Mouse (Mus musculus): ENCODE results near the gene Cant1. TPM values are rescaled to one million over a fixed set of nuclear protein-coding genes. Genes with fewer than 3 reads are reported as not detected.

The Cant1 gene
- polyA plus RNA-seq, 1 experiment from 2014 or later = 32.3 TPM

DNA sequence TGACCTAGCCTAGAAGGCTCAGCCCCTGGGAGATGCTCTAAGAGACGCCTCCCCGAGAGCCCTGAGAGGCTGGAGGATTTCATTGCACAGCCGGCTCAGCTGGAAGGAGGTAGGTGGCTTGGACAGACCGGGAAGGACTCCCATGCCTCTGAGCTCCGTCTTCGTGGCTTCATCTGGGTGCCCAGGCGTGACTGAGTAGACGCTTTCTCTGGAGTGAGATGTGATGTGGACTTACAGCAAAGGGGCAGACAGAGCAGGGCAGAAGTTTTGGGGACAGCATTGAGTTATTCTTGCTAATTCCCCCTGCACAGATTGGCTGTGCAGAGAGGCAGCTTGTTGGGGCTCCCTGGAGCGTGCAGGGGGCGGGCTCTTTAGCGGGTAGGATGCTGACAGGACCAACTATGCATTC is 9.6 kb upstream of the Cant1 start:
- peak overlapping the region; percentile 58 for H3K4me2 ChIP-seq (replicated peaks; ENCODE audit: low read depth)
- H3K9ac ChIP-seq (ENCODE audit: low read length) = peak overlapping the region; percentile 53
- H3K27ac ChIP-seq (replicated peaks) = peak overlapping the region; percentile 89
- 6% methylated on average over 10 of the region's 11 CpGs for WGBS
- H3K36me3 ChIP-seq (ENCODE audit: control insufficient read depth, insufficient read depth, low read length) = no peaks in the 10 kb centered on the region
- H3K4me1 ChIP-seq (replicated peaks; ENCODE audit: control insufficient read depth, insufficient read depth) = peaks cover 21% of the 10 kb centered on the region
- ATAC-seq (ENCODE audit: low FRiP score, low TSS enrichment) (no peak), DNase-seq (ENCODE audit: low spot score) (no peak)
- no peaks in the 10 kb centered on the region for H3K27me3 ChIP-seq (ENCODE audit: control insufficient read depth, insufficient read depth, low read length)
- TF ChIP-seq CTCF (IDR thresholded peaks at IDR 0.05; ENCODE audit: low read depth) (no peak), EP300 (optimal IDR thresholded peaks at IDR 0.05) (no peak)
- H3K4me3 ChIP-seq (ENCODE audit: low read depth, low read length) = peak overlapping the region; percentile 38
- no peaks in the 10 kb centered on the region for H3K9me3 ChIP-seq (ENCODE audit: control insufficient read depth, low read length)

GRCm38 (mm10) chr11:118427986-118428385 is 9.1 kb upstream of the Cant1 start, which contains the start of gene C1qtnf1:
Gene C1qtnf1, plus strand, starts transcription at chr11:118428203.
- Histone ChIP-seq H3K9me3 (ENCODE audit: control insufficient read depth, low read length) (no peaks in the 10 kb centered on the region), H3K4me1 (replicated peaks; ENCODE audit: control insufficient read depth, insufficient read depth) (peaks cover 21% of the 10 kb centered on the region), H3K27me3 (ENCODE audit: control insufficient read depth, insufficient read depth, low read length) (no peaks in the 10 kb centered on the region), H3K4me3 (ENCODE audit: low read depth, low read length) (peak within 1 kb of the TSS; percentile 38), H3K36me3 (ENCODE audit: control insufficient read depth, insufficient read depth, low read length) (no peaks in the 10 kb centered on the region), H3K9ac (ENCODE audit: low read length) (peak within 1 kb of the TSS; percentile 53), H3K27ac (replicated peaks) (peak within 1 kb of the TSS; percentile 89), H3K4me2 (replicated peaks; ENCODE audit: low read depth) (peak within 1 kb of the TSS; percentile 58)
- WGBS = 3% methylated on average over 8 of the region's 8 CpGs
- TF ChIP-seq CTCF (IDR thresholded peaks at IDR 0.05; ENCODE audit: low read depth) = peak; percentile 13; the same call in 1 of the 2 replicates
- no peak for TF ChIP-seq EP300 (optimal IDR thresholded peaks at IDR 0.05)
- ATAC-seq (ENCODE audit: low FRiP score, low TSS enrichment) (no peak), DNase-seq (ENCODE audit: low spot score) (no peak)

DNA sequence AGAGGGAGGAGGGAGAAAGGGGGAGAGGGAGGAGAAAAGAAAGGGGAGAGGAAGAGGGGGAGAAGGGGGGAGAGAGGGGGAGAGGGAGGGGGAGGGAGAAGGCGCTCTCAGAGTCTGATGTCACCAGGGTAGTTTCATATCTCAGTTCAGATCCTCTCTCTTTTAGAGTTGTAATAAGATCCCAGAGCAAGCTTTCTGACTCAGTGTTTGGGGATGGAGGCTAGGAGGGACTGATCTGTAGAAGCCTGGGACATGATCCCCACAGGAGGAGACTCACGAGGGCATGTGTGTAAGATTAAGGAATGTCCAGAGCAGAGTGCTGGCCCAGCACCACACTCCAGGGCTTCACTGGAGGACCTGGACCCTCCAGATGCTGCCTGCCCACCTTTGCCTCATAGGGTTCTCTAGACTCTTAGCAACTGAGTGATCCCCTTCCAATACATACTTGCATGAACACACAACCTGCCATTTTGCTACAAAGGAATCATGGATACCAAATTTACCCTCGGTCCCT is 8.4 kb upstream of the Cant1 start:
- Histone ChIP-seq H3K4me3 (ENCODE audit: low read depth, low read length) (no peak overlapping the region), H3K36me3 (ENCODE audit: control insufficient read depth, insufficient read depth, low read length) (no peaks in the 10 kb centered on the region), H3K9ac (ENCODE audit: low read length) (no peak overlapping the region), H3K4me2 (replicated peaks; ENCODE audit: low read depth) (peak overlapping the region; percentile 58), H3K4me1 (replicated peaks; ENCODE audit: control insufficient read depth, insufficient read depth) (peaks cover 21% of the 10 kb centered on the region), H3K27me3 (ENCODE audit: control insufficient read depth, insufficient read depth, low read length) (no peaks in the 10 kb centered on the region), H3K9me3 (ENCODE audit: control insufficient read depth, low read length) (no peaks in the 10 kb centered on the region), H3K27ac (replicated peaks) (peak overlapping the region; percentile 89; the same call in 1 of the 2 replicates)
- TF ChIP-seq CTCF (IDR thresholded peaks at IDR 0.05; ENCODE audit: low read depth) = no peak
- TF ChIP-seq EP300 (optimal IDR thresholded peaks at IDR 0.05) = no peak
- DNase-seq (ENCODE audit: low spot score) = no peak
- 29% methylated on average over 3 of the region's 3 CpGs for WGBS
- no peak for ATAC-seq (ENCODE audit: low FRiP score, low TSS enrichment)

DNA sequence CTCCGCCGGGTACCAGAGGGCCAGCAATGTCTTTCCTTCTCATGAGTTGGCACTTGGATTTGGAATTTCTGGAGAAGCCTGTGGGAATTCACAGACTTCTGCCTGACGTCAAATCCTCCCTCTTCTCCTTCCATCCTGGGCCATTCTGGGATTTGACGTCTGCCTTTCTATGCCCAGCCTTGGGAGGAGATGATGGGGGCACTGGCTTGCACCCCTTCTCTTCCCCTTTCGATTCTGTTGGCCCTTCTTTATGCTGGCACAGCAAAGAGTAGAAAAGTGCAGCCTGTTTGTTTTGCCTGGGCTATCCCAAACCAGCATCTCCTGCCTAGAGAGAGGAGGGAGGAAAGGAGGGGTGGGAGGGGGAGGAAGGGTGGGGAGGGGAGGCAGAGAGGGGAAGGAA is 7.9 kb upstream of the Cant1 start:
- Histone ChIP-seq H3K27me3 (ENCODE audit: control insufficient read depth, insufficient read depth, low read length) (no peaks in the 10 kb centered on the region), H3K4me3 (ENCODE audit: low read depth, low read length) (no peak overlapping the region), H3K4me2 (replicated peaks; ENCODE audit: low read depth) (no peak overlapping the region), H3K36me3 (ENCODE audit: control insufficient read depth, insufficient read depth, low read length) (no peaks in the 10 kb centered on the region), H3K27ac (replicated peaks) (no peak overlapping the region), H3K9me3 (ENCODE audit: control insufficient read depth, low read length) (no peaks in the 10 kb centered on the region), H3K9ac (ENCODE audit: low read length) (no peak overlapping the region), H3K4me1 (replicated peaks; ENCODE audit: control insufficient read depth, insufficient read depth) (peaks cover 21% of the 10 kb centered on the region)
- WGBS = 65% methylated on average over 5 of the region's 5 CpGs
- no peak for ATAC-seq (ENCODE audit: low FRiP score, low TSS enrichment)
- TF ChIP-seq CTCF (IDR thresholded peaks at IDR 0.05; ENCODE audit: low read depth) = no peak
- TF ChIP-seq EP300 (optimal IDR thresholded peaks at IDR 0.05) = no peak
- no peak for DNase-seq (ENCODE audit: low spot score)

GRCm38 (mm10) chr11:118424621-118425335 is 5.9 kb upstream of the Cant1 start:
- no peak overlapping the region for H3K4me2 ChIP-seq (replicated peaks; ENCODE audit: low read depth)
- WGBS = 46% methylated on average over 13 of the region's 13 CpGs
- H3K9me3 ChIP-seq (ENCODE audit: control insufficient read depth, low read length) = no peaks in the 10 kb centered on the region
- H3K9ac ChIP-seq (ENCODE audit: low read length) = no peak overlapping the region
- peaks cover 15% of the 10 kb centered on the region for H3K4me1 ChIP-seq (replicated peaks; ENCODE audit: control insufficient read depth, insufficient read depth)
- no peak for DNase-seq (ENCODE audit: low spot score)
- peak overlapping the region; percentile 78; the same call in 1 of the 2 replicates for H3K27ac ChIP-seq (replicated peaks)
- H3K36me3 ChIP-seq (ENCODE audit: control insufficient read depth, insufficient read depth, low read length) = no peaks in the 10 kb centered on the region
- H3K27me3 ChIP-seq (ENCODE audit: control insufficient read depth, insufficient read depth, low read length) = no peaks in the 10 kb centered on the region
- no peak overlapping the region for H3K4me3 ChIP-seq (ENCODE audit: low read depth, low read length)
- no peak for ATAC-seq (ENCODE audit: low FRiP score, low TSS enrichment)
- TF ChIP-seq EP300 (optimal IDR thresholded peaks at IDR 0.05) (no peak), CTCF (IDR thresholded peaks at IDR 0.05; ENCODE audit: low read depth) (peak; percentile 35)
